ENCODE assay signal across 8 mouse cellular contexts in the genomic region with DNA sequence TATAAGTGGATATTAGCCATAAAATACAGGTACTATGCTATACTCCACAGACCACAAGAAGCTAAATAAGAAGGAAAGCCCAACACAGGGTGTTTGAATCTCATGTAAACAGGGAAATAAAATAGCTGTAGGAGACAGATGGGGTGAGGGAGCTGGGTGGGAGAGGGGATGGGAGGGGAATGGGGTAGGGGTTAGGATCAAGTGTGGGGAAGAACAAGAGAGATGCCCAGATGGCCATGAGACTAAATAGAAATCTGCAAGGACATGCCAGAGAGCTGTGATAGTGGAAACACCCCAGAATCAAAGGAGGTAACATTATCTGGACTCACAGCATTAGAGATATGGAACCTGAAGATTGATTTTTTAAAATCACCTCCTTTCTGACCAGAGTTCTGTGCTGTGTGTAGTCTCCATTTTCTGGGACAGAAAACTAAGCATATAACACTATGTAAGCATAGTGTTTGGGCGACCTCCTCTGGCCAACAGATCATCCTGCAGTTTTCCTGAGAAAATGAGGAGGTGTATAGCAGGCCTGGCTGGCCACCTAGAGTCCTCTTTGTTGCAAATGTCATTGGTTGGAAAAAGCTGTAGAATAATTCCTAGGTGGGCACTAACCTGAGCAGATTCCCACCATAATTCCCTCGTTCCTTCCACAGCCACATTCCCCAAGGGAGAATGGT. TPM values are rescaled to one million over a fixed set of nuclear protein-coding genes. Genes with fewer than 3 reads are reported as not detected.
A peak's percentile ranks its signal among the peaks of the same experiment; 100 is the strongest.
DNase-seq lines count a peak whose midpoint lies in the region; ATAC-seq and TF ChIP-seq lines count a peak whose summit lies in the region.
"Had no signal": no experiment of that assay in that cellular context is flagged by ENCODE, and none has a peak within 500 bp of the region (broad histone marks: within the 10 kb centered on the region; RNA-seq: fewer than 3 reads in every experiment).

No protein-coding gene starts in this region.

- H3K27me3 ChIP-seq in E14TG2a.4 (ENCODE audit: insufficient read depth, low read length): no peaks in the 10 kb centered on the region
- H3K27me3 ChIP-seq in heart, embryonic 16.5 days (ENCODE audit: control insufficient read depth, insufficient read depth, low read length): no peaks in the 10 kb centered on the region
- H3K27me3 ChIP-seq in liver, postnatal 0 days (ENCODE audit: insufficient read depth, low read length): no peaks in the 10 kb centered on the region
- H3K27me3 ChIP-seq in neural tube, embryonic 15.5 days (replicated peaks): no peaks in the 10 kb centered on the region
- H3K27me3 ChIP-seq: heart, embryonic 13.5 days had no signal

- no peaks in the 10 kb centered on the region for H3K4me1 ChIP-seq in E14TG2a.4 (replicated peaks; ENCODE audit: low read depth, low read length)
- no peaks in the 10 kb centered on the region for H3K4me1 ChIP-seq in heart, embryonic 16.5 days (ENCODE audit: control insufficient read depth, insufficient read depth, low read length)
- H3K4me1 ChIP-seq in liver, postnatal 0 days (ENCODE audit: insufficient read depth): no peaks in the 10 kb centered on the region
- H3K4me1 ChIP-seq in neural tube, embryonic 15.5 days: 0 out of 2 replicates have a peak, but pooled peaks cover 3% of the 10 kb centered on the region
- H3K4me1 ChIP-seq: heart, embryonic 13.5 days had no signal

- no peak overlapping the region for H3K4me3 ChIP-seq in E14TG2a.4 (replicated peaks; ENCODE audit: low read length)
- H3K4me3 ChIP-seq in heart, embryonic 16.5 days (ENCODE audit: low read length): no peak overlapping the region
- H3K4me3 ChIP-seq in liver, postnatal 0 days (ENCODE audit: low read depth, low read length): no peak overlapping the region
- no peak overlapping the region for H3K4me3 ChIP-seq in neural tube, embryonic 15.5 days (replicated peaks)
- H3K4me3 ChIP-seq: heart, embryonic 13.5 days had no signal

- H3K4me2 ChIP-seq in heart, embryonic 16.5 days (ENCODE audit: low read depth, low read length): no peak overlapping the region
- no peak overlapping the region for H3K4me2 ChIP-seq in liver, postnatal 0 days (ENCODE audit: low read depth, low read length)
- no peak overlapping the region for H3K4me2 ChIP-seq in neural tube, embryonic 15.5 days
- H3K4me2 ChIP-seq: heart, embryonic 13.5 days had no signal

- WGBS in heart, embryonic 16.5 days: 7% methylated on average over 2 of the region's 2 CpGs
- WGBS in liver, postnatal 0 days (ENCODE audit: insufficient replicate concordance): 21% methylated on average over 2 of the region's 2 CpGs
- WGBS in neural tube, embryonic 15.5 days: 16% methylated on average over 2 of the region's 2 CpGs

- no peaks in the 10 kb centered on the region for H3K9me3 ChIP-seq in E14TG2a.4 (ENCODE audit: low read length)
- H3K9me3 ChIP-seq in heart, embryonic 16.5 days (replicated peaks; ENCODE audit: control insufficient read depth, low read length): no peaks in the 10 kb centered on the region
- no peaks in the 10 kb centered on the region for H3K9me3 ChIP-seq in liver, postnatal 0 days (ENCODE audit: low read length)
- no peaks in the 10 kb centered on the region for H3K9me3 ChIP-seq in neural tube, embryonic 15.5 days (replicated peaks)
- H3K9me3 ChIP-seq: heart, embryonic 13.5 days had no signal

- peak; percentile 36 for TF ChIP-seq CTCF in E14TG2a.4 (conservative IDR thresholded peaks at IDR 0.05; ENCODE audit: low read length)
- peak; percentile 83 for TF ChIP-seq CTCF in liver, postnatal 0 days (IDR thresholded peaks at IDR 0.05; ENCODE audit: low read depth)

- peak; percentile 44 for ATAC-seq in activated CD4-positive, CD25-positive, alpha-beta regulatory T cell, adult 4 months
- peak; percentile 55; the same call in 1 of the 2 replicates for ATAC-seq in heart, embryonic 16.5 days (replicated peaks; ENCODE audit: extremely low read depth, insufficient read depth, low FRiP score)
- peak; percentile 66; the same call in 1 of the 2 replicates for ATAC-seq in liver, postnatal 0 days
- peak; percentile 91 for ATAC-seq in neural tube, embryonic 15.5 days (ENCODE audit: low FRiP score)

- H3K27ac ChIP-seq in heart, embryonic 16.5 days (ENCODE audit: low read length): no peak overlapping the region
- H3K27ac ChIP-seq in liver, postnatal 0 days (ENCODE audit: low read depth): no peak overlapping the region
- no peak overlapping the region for H3K27ac ChIP-seq in neural tube, embryonic 15.5 days (replicated peaks)
- H3K27ac ChIP-seq: heart, embryonic 13.5 days had no signal

- H3K9ac ChIP-seq in heart, embryonic 16.5 days (ENCODE audit: low read length): no peak overlapping the region
- H3K9ac ChIP-seq in liver, postnatal 0 days (replicated peaks): no peak overlapping the region
- H3K9ac ChIP-seq in neural tube, embryonic 15.5 days (replicated peaks): no peak overlapping the region; the same call in 1 of the 2 replicates
- H3K9ac ChIP-seq: heart, embryonic 13.5 days had no signal

- H3K36me3 ChIP-seq in E14TG2a.4 (ENCODE audit: insufficient read depth, low read length): no peaks in the 10 kb centered on the region
- no peaks in the 10 kb centered on the region for H3K36me3 ChIP-seq in heart, embryonic 16.5 days (ENCODE audit: control insufficient read depth, insufficient read depth)
- H3K36me3 ChIP-seq in liver, postnatal 0 days (replicated peaks; ENCODE audit: insufficient read depth, low read length): no peaks in the 10 kb centered on the region
- peaks cover 5% of the 10 kb centered on the region; the same call in 1 of the 2 replicates for H3K36me3 ChIP-seq in neural tube, embryonic 15.5 days

- no peak for TF ChIP-seq EP300 in liver, postnatal 0 days (IDR thresholded peaks at IDR 0.05; ENCODE audit: low read depth)

- peak; percentile 39 for DNase-seq in embryo, embryonic 11.5 days (ENCODE audit: low read depth, low spot score)
- DNase-seq in kidney, postnatal 25 days: peak; percentile 51 to 61
- peak; percentile 41 for DNase-seq in liver, postnatal 0 days

RNA-seq across cellular contexts. Expression of gene A430033K04Rik, which starts 34.0 kb away (rescaled TPM):
- 1 to 10 TPM; 7.7 to 7.8 TPM for polyA plus RNA-seq in activated CD4-positive, CD25-positive, alpha-beta regulatory T cell, adult 4 months (2017; shearing (Covaris generic))
- polyA plus RNA-seq in heart, embryonic 16.5 days (2015; fragmentation: Nextera tagmentation; extraction: Ambion mirVana): 7.3 and 7.8 TPM in 2 replicates
- 2.6 and 2.7 TPM in 2 replicates for polyA plus RNA-seq in liver, postnatal 0 days (2015; fragmentation: Nextera tagmentation; extraction: Ambion mirVana)
- polyA plus RNA-seq in neural tube, embryonic 15.5 days (2015; fragmentation: Nextera tagmentation; extraction: Ambion mirVana): 22.1 and 22.2 TPM in 2 replicates

RNA-seq across cellular contexts. Expression of gene Zfp68, which starts 37.1 kb away (rescaled TPM):
- 10 to 100 TPM; 43.5 to 49.3 TPM for polyA plus RNA-seq in activated CD4-positive, CD25-positive, alpha-beta regulatory T cell, adult 4 months (2017; shearing (Covaris generic))
- 45.9 and 47.2 TPM in 2 replicates for polyA plus RNA-seq in heart, embryonic 16.5 days (2015; fragmentation: Nextera tagmentation; extraction: Ambion mirVana)
- 10.3 and 12.1 TPM in 2 replicates for polyA plus RNA-seq in liver, postnatal 0 days (2015; fragmentation: Nextera tagmentation; extraction: Ambion mirVana)
- polyA plus RNA-seq in neural tube, embryonic 15.5 days (2015; fragmentation: Nextera tagmentation; extraction: Ambion mirVana): 66.9 and 69.6 TPM in 2 replicates
